Mouse (Mus musculus) forebrain, embryonic 14.5 days (tissue): ENCODE measurements around the gene Gosr1. TPM values are rescaled to one million over a fixed set of nuclear protein-coding genes. Genes with fewer than 3 reads are reported as not detected.
"Not testable (repeated sequence)": the region's sequence is repeated elsewhere in the genome, so short reads cannot be mapped to it uniquely, and the experiment has no call there.

Experiments used
- ATAC-seq: fragments of 200-750 bp; cut with Nextera tagmentation; 2 replicates; pipeline ENCODE4 v1.8.0; 2017; ENCODE audit warnings: mild to moderate bottlenecking, moderate library complexity
- DNase-seq: peaks from one replicate; pipeline ENCODE4 v3.0.0-alpha.2; 2015; ENCODE audit warnings: low spot score
- H3K27ac ChIP-seq: fragments of 300-500 bp; sonication (generic); 2 replicates; pipeline ENCODE4 v1.5.1; 2014; ENCODE audit warnings: low read depth, mild to moderate bottlenecking, control low read depth, low read length, moderate library complexity
- H3K27me3 ChIP-seq: fragments of 300-500 bp; sonication (generic); replicated peaks from 2 replicates; pipeline ENCODE4 v1.6.1; 2014; ENCODE audit warnings: low read length, control low read depth, mixed read lengths; ENCODE audit not compliant: control insufficient read depth, insufficient read depth
- H3K36me3 ChIP-seq: fragments of 300-500 bp; sonication (generic); 2 replicates; pipeline ENCODE4 v1.6.1; 2014; ENCODE audit warnings: low read length, control low read depth; ENCODE audit not compliant: control insufficient read depth, insufficient read depth
- H3K4me1 ChIP-seq: fragments of 300-500 bp; sonication (generic); 2 replicates; pipeline ENCODE4 v1.6.1; 2014; ENCODE audit warnings: antibody characterized with exemption, low read length, control low read depth; ENCODE audit not compliant: control insufficient read depth, insufficient read depth
- H3K4me2 ChIP-seq: fragments of 300-500 bp; sonication (generic); 2 replicates; pipeline ENCODE4 v1.6.1; 2014; ENCODE audit warnings: mild to moderate bottlenecking, control low read depth, low read length
- H3K4me3 ChIP-seq: fragments of 300-500 bp; sonication (generic); 2 replicates; pipeline ENCODE4 v1.5.1; 2014; ENCODE audit warnings: low read depth, low read length, control low read depth
- H3K9ac ChIP-seq: fragments of 300-500 bp; sonication (generic); 2 replicates; pipeline ENCODE4 v1.6.1; 2014; ENCODE audit warnings: mild to moderate bottlenecking, low read length, control low read depth, moderate library complexity
- H3K9me3 ChIP-seq: fragments of 300-500 bp; sonication (generic); replicated peaks from 2 replicates; pipeline ENCODE4 v1.6.1; 2016; ENCODE audit warnings: low read length, control low read depth, mixed read lengths; ENCODE audit not compliant: control insufficient read depth
- whole genome bisulfite sequencing: fragments of 180-500 bp; shearing (Covaris S2); extraction: QIAGEN DNeasy Blood & Tissue Kit; methylation state at CpG from one replicate; pipeline ENCODE4 v1.1.7; 2014; 5-methylcytosine and 5-hydroxymethylcytosine counted together
- polyA plus RNA-seq: library from polyadenylated mRNA; unstranded; fragments of >200 nt; fragmentation: Nextera tagmentation; extraction: Ambion mirVana; gene quantifications from 2 replicates; pipeline ENCODE4 v1.2.1, GENCODE M21; 2014

Gene Gosr1
- polyA plus RNA-seq, 1 experiment from 2014 or later: 39.4 TPM

- Histone ChIP-seq H3K27me3 (no peaks in the 10 kb centered on the region; the same call in 1 of the 2 replicates), H3K4me2 (no peak overlapping the region), H3K9me3 (no peaks in the 10 kb centered on the region), H3K4me1 (no peaks in the 10 kb centered on the region), H3K9ac (no peak overlapping the region), H3K27ac (no peak overlapping the region), H3K36me3 (no peaks in the 10 kb centered on the region), H3K4me3 (no peak overlapping the region)
- WGBS: 73% methylated on average over 2 of the region's 2 CpGs
- DNase-seq (no peak), ATAC-seq (no peak)
These were observed 77.8 kb downstream of the Gosr1 start for GRCm38 (mm10) chr11:76685604-76686003.

- H3K4me3 ChIP-seq, H3K36me3 ChIP-seq, H3K9ac ChIP-seq, H3K27ac ChIP-seq, ATAC-seq, H3K4me2 ChIP-seq, DNase-seq, H3K4me1 ChIP-seq, H3K9me3 ChIP-seq, H3K27me3 ChIP-seq: not testable (repeated sequence)
- 47% methylated on average over 7 of the region's 8 CpGs for WGBS
These were observed 83.9 kb downstream of the Gosr1 start, which contains the start of gene Trarg1 for GRCm38 (mm10) chr11:76679508-76679907. Trarg1 (plus strand) TSS chr11:76679808.

Other genes starting within 250 kb of the Gosr1 start
- 88.8 and 105 TPM in 2 replicates for gene Abr, start 141.3 kb downstream of the Gosr1 start, polyA plus RNA-seq
- 0.47 and 0.48 TPM in 2 replicates for gene Bhlha9, start 91.1 kb downstream of the Gosr1 start, polyA plus RNA-seq
- 0.23 and 0.31 TPM in 2 replicates for gene Trarg1, start 83.8 kb downstream of the Gosr1 start, polyA plus RNA-seq
- 8.0 and 9.8 TPM in 2 replicates for gene Cpd, start 83.4 kb upstream of the Gosr1 start, polyA plus RNA-seq
- not detected in 2 replicates for gene Tmigd1, start 138.6 kb upstream of the Gosr1 start, polyA plus RNA-seq
- 110 and 119 TPM in 2 replicates for gene Blmh, start 161.2 kb upstream of the Gosr1 start, polyA plus RNA-seq
- gene Slc6a4, start 235.0 kb upstream of the Gosr1 start, polyA plus RNA-seq: 0.10 and 0.46 TPM in 2 replicates